Comparison of ENCODE assay signal across 9 mouse cellular contexts in genomic region chr11:11823980-11824911, GRCm38 (mm10). TPM values are rescaled to one million over a fixed set of nuclear protein-coding genes. Genes with fewer than 3 reads are reported as not detected.
DNase-seq lines count a peak whose midpoint lies in the region; ATAC-seq and TF ChIP-seq lines count a peak whose summit lies in the region.
"Had no signal": no experiment of that assay in that cellular context is flagged by ENCODE, and none has a peak within 500 bp of the region (broad histone marks: within the 10 kb centered on the region; RNA-seq: fewer than 3 reads in every experiment).

No protein-coding gene starts in this region.

- no peak for TF ChIP-seq CTCF in testis, adult 2 months (IDR thresholded peaks at IDR 0.05; ENCODE audit: control insufficient read depth, insufficient read depth, insufficient replicate concordance, low read depth, low read length)

- H3K4me2 ChIP-seq in forebrain, embryonic 11.5 days (ENCODE audit: low read depth, low read length, severe bottlenecking): no peak overlapping the region
- H3K4me2 ChIP-seq in forebrain, embryonic 15.5 days (replicated peaks): no peak overlapping the region
- H3K4me2 ChIP-seq in limb, embryonic 14.5 days (replicated peaks; ENCODE audit: low read depth, low read length, severe bottlenecking): no peak overlapping the region

- H3K4me3 ChIP-seq in forebrain, embryonic 11.5 days (ENCODE audit: low read depth, low read length): no peak overlapping the region
- H3K4me3 ChIP-seq in forebrain, embryonic 15.5 days: no peak overlapping the region
- no peak overlapping the region for H3K4me3 ChIP-seq in testis, adult 2 months (ENCODE audit: control insufficient read depth, low read depth, low read length)
- no peak overlapping the region for H3K4me3 ChIP-seq in limb, embryonic 14.5 days (replicated peaks; ENCODE audit: low read length)
- H3K4me3 ChIP-seq: erythroblast, embryonic 14.5 days had no signal

- H3K4me1 ChIP-seq in forebrain, embryonic 11.5 days (replicated peaks; ENCODE audit: control insufficient read depth, insufficient read depth, low read length): peaks cover 46% of the 10 kb centered on the region
- peaks cover 43% of the 10 kb centered on the region for H3K4me1 ChIP-seq in forebrain, embryonic 15.5 days
- H3K4me1 ChIP-seq in testis, adult 2 months (ENCODE audit: control insufficient read depth, insufficient read depth, low read length): peaks cover 10% of the 10 kb centered on the region
- H3K4me1 ChIP-seq in limb, embryonic 14.5 days (ENCODE audit: control insufficient read depth, insufficient read depth, low read length): peaks cover 74% of the 10 kb centered on the region

- TF ChIP-seq POLR2A in testis, adult 2 months (IDR thresholded peaks at IDR 0.05; ENCODE audit: control insufficient read depth, low read depth, low read length): no peak
- no peak for TF ChIP-seq POLR2A in limb, embryonic 14.5 days (IDR thresholded peaks at IDR 0.05; ENCODE audit: borderline replicate concordance, extremely low read depth, insufficient read depth, insufficient read length)

- H3K36me3 ChIP-seq in forebrain, embryonic 11.5 days (ENCODE audit: control insufficient read depth, insufficient read depth, low read length): no peaks in the 10 kb centered on the region
- H3K36me3 ChIP-seq in forebrain, embryonic 15.5 days: no peaks in the 10 kb centered on the region
- no peaks in the 10 kb centered on the region for H3K36me3 ChIP-seq in testis, adult 2 months (ENCODE audit: control insufficient read depth, insufficient read depth, low read length)
- H3K36me3 ChIP-seq in limb, embryonic 14.5 days (ENCODE audit: control insufficient read depth, insufficient read depth, low read length): no peaks in the 10 kb centered on the region

- no peak for DNase-seq in forebrain, embryonic 11.5 days (ENCODE audit: low spot score)
- no peak for DNase-seq in testis, postnatal 14 days (ENCODE audit: low spot score)
- peak; percentile 60 for DNase-seq in limb, embryonic 14.5 days (ENCODE audit: low spot score)
- DNase-seq in layer of hippocampus, postnatal 10 days (ENCODE audit: low spot score in 2 of 2): no peak
- no peak for DNase-seq in right cerebral cortex, adult 18-20 months
- no peak for DNase-seq in layer of hippocampus, adult 9-11 months

- H3K27ac ChIP-seq in forebrain, embryonic 11.5 days (ENCODE audit: low read depth, low read length): 0 out of 2 replicates have a peak overlapping the region, but pooled peaks have one; percentile 27
- H3K27ac ChIP-seq in forebrain, embryonic 15.5 days (replicated peaks): no peak overlapping the region; the same call in 1 of the 2 replicates
- peak overlapping the region; percentile 56; the same call in 1 of the 2 replicates for H3K27ac ChIP-seq in testis, adult 2 months (ENCODE audit: control insufficient read depth, insufficient read depth, low read depth, low read length)
- peak overlapping the region; percentile 96 for H3K27ac ChIP-seq in limb, embryonic 14.5 days (replicated peaks; ENCODE audit: low read depth, low read length)

- 29% methylated on average over 12 of the region's 12 CpGs for WGBS in forebrain, embryonic 11.5 days
- WGBS in forebrain, embryonic 15.5 days: 32% methylated on average over 12 of the region's 12 CpGs
- WGBS in limb, embryonic 14.5 days: 33% methylated on average over 12 of the region's 12 CpGs

- no peaks in the 10 kb centered on the region for H3K9me3 ChIP-seq in forebrain, embryonic 11.5 days (ENCODE audit: control insufficient read depth, low read length)
- no peaks in the 10 kb centered on the region for H3K9me3 ChIP-seq in forebrain, embryonic 15.5 days
- no peaks in the 10 kb centered on the region for H3K9me3 ChIP-seq in limb, embryonic 14.5 days (ENCODE audit: control insufficient read depth, low read length)

- ATAC-seq in forebrain, embryonic 11.5 days (replicated peaks; ENCODE audit: low FRiP score): no peak
- ATAC-seq in forebrain, embryonic 15.5 days (replicated peaks): no peak
- ATAC-seq in limb, embryonic 14.5 days (ENCODE audit: low FRiP score, low read depth): no peak

- no peak overlapping the region; the same call in 1 of the 2 replicates for H3K9ac ChIP-seq in forebrain, embryonic 11.5 days (ENCODE audit: low read length)
- H3K9ac ChIP-seq in forebrain, embryonic 15.5 days (replicated peaks): no peak overlapping the region
- no peak overlapping the region for H3K9ac ChIP-seq in limb, embryonic 14.5 days (ENCODE audit: low read depth, low read length, severe bottlenecking)

- H3K27me3 ChIP-seq in forebrain, embryonic 11.5 days (ENCODE audit: control insufficient read depth, insufficient read depth, low read length): no peaks in the 10 kb centered on the region
- H3K27me3 ChIP-seq in forebrain, embryonic 15.5 days: no peaks in the 10 kb centered on the region
- no peaks in the 10 kb centered on the region for H3K27me3 ChIP-seq in testis, adult 2 months (ENCODE audit: control insufficient read depth, insufficient read depth, low read length)
- H3K27me3 ChIP-seq in limb, embryonic 14.5 days (ENCODE audit: control insufficient read depth, insufficient read depth, low read length): no peaks in the 10 kb centered on the region

RNA-seq across cellular contexts. Expression of gene Fignl1, which starts 15.5 kb away (rescaled TPM):
- 89.5 and 101 TPM in 2 replicates for polyA plus RNA-seq in forebrain, embryonic 11.5 days (2014; fragmentation: Nextera tagmentation; extraction: Ambion mirVana)
- 26.1 and 29.9 TPM in 2 replicates for polyA plus RNA-seq in forebrain, embryonic 15.5 days (2015; fragmentation: Nextera tagmentation; extraction: Ambion mirVana)
- polyA plus RNA-seq in testis, adult 2 months (2012; rRNA removed): 15.0 and 21.1 TPM in 2 replicates
- polyA plus RNA-seq in limb, embryonic 14.5 days (2012; rRNA removed): 20.0 and 21.2 TPM in 2 replicates
- polyA plus RNA-seq in limb, embryonic 14.5 days (2014; fragmentation: Nextera tagmentation; extraction: Ambion mirVana): 43.2 and 46.5 TPM in 2 replicates
- total RNA-seq in layer of hippocampus, postnatal 10 days (2021): 1 to 10 TPM; 2.1 to 2.9 TPM
